Comparison of ENCODE assay signal across 8 mouse cellular contexts in the genomic region with DNA sequence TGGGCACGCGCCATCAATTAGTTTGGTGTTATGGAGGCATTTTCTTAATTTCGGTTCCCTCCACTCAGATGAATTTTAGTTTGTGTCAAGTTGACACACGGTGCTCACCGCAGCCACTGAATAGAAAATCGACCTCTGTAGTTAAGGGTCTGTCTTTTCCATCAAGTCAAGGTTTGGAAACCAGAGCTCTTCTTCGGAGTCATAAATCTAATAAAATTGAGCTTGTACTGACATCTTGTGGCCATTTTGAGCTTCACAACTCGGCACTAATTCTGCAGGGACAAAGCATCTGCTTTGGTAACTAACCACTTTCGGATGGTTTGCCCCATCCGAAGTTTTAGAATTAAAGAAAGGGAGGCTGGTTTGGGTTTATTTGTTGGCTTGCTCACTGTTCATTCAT.
DNase-seq lines count a peak whose midpoint lies in the region; ATAC-seq and TF ChIP-seq lines count a peak whose summit lies in the region.

No protein-coding gene starts in this region.

- no peak for TF ChIP-seq CTCF in kidney, adult 2 months (conservative IDR thresholded peaks at IDR 0.05; ENCODE audit: insufficient read depth, insufficient read length, low read depth, low read length)
- no peak for TF ChIP-seq CTCF in G1E (IDR thresholded peaks at IDR 0.05; ENCODE audit: low read depth, low read length)

- no peak overlapping the region for H3K4me2 ChIP-seq in kidney, embryonic 14.5 days (replicated peaks; ENCODE audit: low read depth, low read length)
- H3K4me2 ChIP-seq in neural tube, embryonic 15.5 days: no peak overlapping the region

- ATAC-seq in kidney, embryonic 14.5 days (ENCODE audit: low FRiP score, low TSS enrichment): no peak
- no peak; the same call in 1 of the 2 replicates for ATAC-seq in G1E (ENCODE audit: extremely low read depth, insufficient number of reproducible peaks, low FRiP score, poor library complexity, severe bottlenecking)
- ATAC-seq in neural tube, embryonic 15.5 days (ENCODE audit: low FRiP score): peak; percentile 65; the same call in 1 of the 2 replicates

- H3K27me3 ChIP-seq in kidney, adult 2 months (replicated peaks; ENCODE audit: control insufficient read depth, insufficient read depth, low read length): no peaks in the 10 kb centered on the region
- H3K27me3 ChIP-seq in kidney, embryonic 14.5 days (ENCODE audit: control insufficient read depth, insufficient read depth, low read length): no peaks in the 10 kb centered on the region
- no peaks in the 10 kb centered on the region for H3K27me3 ChIP-seq in G1E (ENCODE audit: insufficient read depth, low read length)
- no peaks in the 10 kb centered on the region for H3K27me3 ChIP-seq in neural tube, embryonic 15.5 days (replicated peaks)

- no peak for TF ChIP-seq POLR2A in kidney, adult 2 months (IDR thresholded peaks at IDR 0.05; ENCODE audit: low read depth, low read length)

- DNase-seq in kidney, adult 2 months: peak; percentile 17
- peak; percentile 1 for DNase-seq in G1E (ENCODE audit: low spot score)
- peak; percentile 73 for DNase-seq in embryo, embryonic 10 days (ENCODE audit: low spot score)
- peak; percentile 10 for DNase-seq in induced T-regulatory cell, adult 2 months (ENCODE audit: low read depth)
- no peak for DNase-seq in urinary bladder, postnatal 4 days (ENCODE audit: low spot score in 2 of 2)
- no peak for DNase-seq in urinary bladder, postnatal 10 days (ENCODE audit: low spot score)

- H3K9ac ChIP-seq in kidney, embryonic 14.5 days (ENCODE audit: low read depth, low read length): no peak overlapping the region
- no peak overlapping the region for H3K9ac ChIP-seq in neural tube, embryonic 15.5 days (replicated peaks)

- H3K9me3 ChIP-seq in kidney, embryonic 14.5 days (ENCODE audit: control insufficient read depth, low read length): no peaks in the 10 kb centered on the region
- no peaks in the 10 kb centered on the region for H3K9me3 ChIP-seq in G1E (replicated peaks)
- no peaks in the 10 kb centered on the region for H3K9me3 ChIP-seq in neural tube, embryonic 15.5 days (replicated peaks)

- H3K4me1 ChIP-seq in kidney, adult 2 months (ENCODE audit: control insufficient read depth, insufficient read depth, low read length): no peaks in the 10 kb centered on the region
- no peaks in the 10 kb centered on the region for H3K4me1 ChIP-seq in kidney, embryonic 14.5 days (ENCODE audit: control insufficient read depth, insufficient read depth, low read length)
- peaks cover 2% of the 10 kb centered on the region; the same call in 1 of the 2 replicates for H3K4me1 ChIP-seq in G1E (ENCODE audit: insufficient read depth, low read depth, low read length)
- no peaks in the 10 kb centered on the region for H3K4me1 ChIP-seq in neural tube, embryonic 15.5 days

- H3K27ac ChIP-seq in kidney, adult 2 months (ENCODE audit: insufficient read depth, low read depth, low read length): no peak overlapping the region
- no peak overlapping the region for H3K27ac ChIP-seq in kidney, embryonic 14.5 days (ENCODE audit: low read depth, low read length)
- H3K27ac ChIP-seq in neural tube, embryonic 15.5 days (replicated peaks): no peak overlapping the region

- 34% methylated on average over 10 of the region's 10 CpGs for WGBS in kidney, adult 2 months
- 46% methylated on average over 10 of the region's 10 CpGs for WGBS in kidney, embryonic 14.5 days
- 51% methylated on average over 10 of the region's 10 CpGs for WGBS in neural tube, embryonic 15.5 days

- H3K4me3 ChIP-seq in kidney, adult 2 months (ENCODE audit: insufficient read depth, low read depth, low read length): no peak overlapping the region
- H3K4me3 ChIP-seq in kidney, embryonic 14.5 days (ENCODE audit: low read length): no peak overlapping the region
- H3K4me3 ChIP-seq in G1E (ENCODE audit: low read depth, low read length): no peak overlapping the region
- no peak overlapping the region for H3K4me3 ChIP-seq in neural tube, embryonic 15.5 days (replicated peaks)

- H3K36me3 ChIP-seq in kidney, adult 2 months (ENCODE audit: control insufficient read depth, insufficient read depth, low read length): no peaks in the 10 kb centered on the region
- H3K36me3 ChIP-seq in kidney, embryonic 14.5 days (ENCODE audit: control insufficient read depth, insufficient read depth, low read length): no peaks in the 10 kb centered on the region
- H3K36me3 ChIP-seq in G1E (replicated peaks): no peaks in the 10 kb centered on the region
- H3K36me3 ChIP-seq in neural tube, embryonic 15.5 days: no peaks in the 10 kb centered on the region

Comparison
In these comparisons a context has a peak if more than half of its experiments do, and no peak if none do; other contexts are left out.
1. DNase-seq: peak in kidney, adult 2 months (single experiment), G1E (single experiment), embryo, embryonic 10 days (single experiment) and induced T-regulatory cell, adult 2 months (single experiment); none in urinary bladder, postnatal 4 days (0 of 2) and urinary bladder, postnatal 10 days (single experiment).